Mouse (Mus musculus): ENCODE measurements at regions not wholly inside any gene's neighbourhood (a gene's known extent, or its start where the extent isn't known, plus 50 kb on each side); places are given as distances from the start of the nearest gene placed in this dataset.

DNA sequence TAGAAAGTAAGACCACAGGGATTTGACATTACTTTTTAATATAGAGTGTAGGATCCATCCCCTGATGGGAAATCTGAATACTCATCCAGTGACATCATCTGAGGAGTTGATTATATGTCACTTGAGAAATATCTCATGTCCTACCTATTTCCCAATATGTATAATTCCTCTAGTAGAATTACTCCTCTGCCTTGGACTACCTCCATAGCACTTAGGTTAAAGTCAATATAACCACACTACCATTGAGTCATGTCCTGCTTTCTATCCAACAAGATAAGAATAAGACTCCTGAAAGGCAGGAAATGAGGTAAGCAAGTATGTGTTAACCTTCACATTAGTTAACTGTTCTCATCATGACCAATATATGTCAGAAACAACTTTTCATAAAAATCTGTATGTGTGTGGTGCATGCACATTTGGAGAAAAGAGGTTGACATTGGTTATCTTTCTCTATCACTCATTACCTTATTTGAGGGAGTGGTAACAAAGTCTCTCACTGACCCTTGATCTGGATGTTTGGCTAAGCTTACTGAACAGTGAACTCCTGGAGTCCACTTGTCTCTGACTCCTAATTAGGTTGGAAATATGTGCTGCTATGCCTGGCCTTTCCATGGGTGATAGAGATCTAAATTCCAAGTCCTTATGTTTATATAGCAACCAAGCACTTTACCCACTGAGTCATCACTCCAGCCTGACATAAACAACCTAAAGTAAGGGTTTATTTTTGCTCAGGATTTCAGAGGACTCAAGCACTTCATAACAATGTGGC lies 292.0 kb upstream of the Pitrm1 start:
- DNase-seq (ENCODE audit: low spot score in 2 of 2): no peak

DNA sequence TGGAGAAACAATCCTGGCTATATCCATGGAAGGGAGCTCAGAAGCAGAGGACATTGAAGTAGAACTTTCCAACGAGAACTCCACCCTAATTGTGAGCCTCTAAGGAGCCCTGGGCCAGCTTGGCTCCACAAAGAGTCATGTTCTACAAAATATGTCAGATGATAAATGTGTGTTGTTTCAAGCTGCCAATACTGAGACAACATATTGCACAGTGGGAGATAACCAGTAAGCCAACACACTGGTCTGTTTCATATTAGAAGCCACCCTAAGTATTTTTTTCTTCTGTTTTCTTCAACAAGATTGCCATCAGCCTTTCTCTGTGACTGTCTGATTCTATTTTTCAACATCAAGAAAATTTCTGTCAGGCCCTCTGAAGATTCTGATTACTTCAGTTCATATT lies 289.5 kb upstream of the Pitrm1 start:
- DNase-seq (ENCODE audit: low spot score in 2 of 2): no peak

DNA sequence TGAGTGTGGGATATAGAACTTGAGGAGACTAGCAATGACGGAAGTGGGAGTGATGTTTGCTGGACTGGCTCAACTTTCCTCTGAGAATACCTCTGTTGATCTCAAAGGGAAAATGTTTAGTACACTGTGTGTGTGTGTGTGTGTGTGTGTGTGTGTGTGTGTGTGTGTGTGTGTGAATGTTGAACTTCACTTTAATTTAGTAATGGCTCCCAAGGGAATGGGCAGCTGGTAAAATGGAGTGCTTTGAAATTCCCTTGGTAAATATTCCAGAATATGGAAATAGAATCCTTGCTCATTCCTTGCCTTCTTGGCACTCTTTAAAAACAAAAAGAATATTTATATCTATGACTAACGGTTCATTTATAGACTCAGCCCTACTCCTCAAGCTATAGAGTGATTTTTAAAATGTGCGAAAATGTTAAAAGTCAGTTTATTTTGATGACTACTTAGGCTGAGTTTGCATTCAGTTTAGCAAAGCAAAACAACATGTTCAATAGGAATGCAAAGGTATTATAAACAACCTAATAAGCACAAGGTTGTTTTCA lies 287.6 kb upstream of the Pitrm1 start:
- DNase-seq (ENCODE audit: low spot score in 2 of 2): peak; percentile 8 to 22

DNA sequence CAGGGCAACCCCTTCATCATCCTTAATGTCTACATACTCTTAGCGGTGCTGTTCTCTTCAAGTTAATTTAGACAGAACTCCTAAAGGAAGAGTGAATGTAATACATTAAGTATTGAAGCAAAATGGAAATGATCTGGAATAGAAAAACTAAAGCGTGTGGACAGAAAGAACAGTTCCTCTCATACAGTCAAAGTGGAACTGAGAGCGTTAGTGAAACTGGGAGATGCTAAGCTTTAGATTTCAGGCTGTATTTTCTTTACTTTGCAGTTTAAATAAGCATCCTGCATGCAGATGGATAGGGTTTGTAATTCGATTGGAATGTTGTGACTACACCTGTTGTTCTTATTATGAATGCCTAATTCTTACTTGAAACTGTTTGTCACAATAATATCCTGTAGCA lies 286.5 kb upstream of the Pitrm1 start:
- DNase-seq (ENCODE audit: low spot score in 2 of 2): no peak

DNA sequence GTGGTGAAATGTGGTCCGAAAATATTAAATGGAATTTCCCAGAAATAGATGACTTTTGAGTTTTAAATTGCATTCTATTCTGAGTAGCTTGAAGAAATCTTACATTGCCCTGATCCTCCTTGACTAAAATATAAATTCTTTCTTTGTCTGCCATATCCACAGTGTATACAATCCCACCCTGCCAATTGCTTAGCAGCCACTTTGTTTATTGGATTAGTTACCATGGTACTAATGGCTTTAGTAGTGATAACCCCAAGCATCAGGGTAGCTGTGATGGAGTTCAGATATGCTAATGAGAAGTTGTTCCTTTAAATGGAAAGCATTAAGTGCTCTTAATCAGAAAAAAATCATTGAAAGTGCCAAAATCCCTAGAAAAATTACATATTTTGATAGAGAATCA lies 277.4 kb upstream of the Pitrm1 start:
- no peak for DNase-seq (ENCODE audit: low spot score in 2 of 2)

DNA sequence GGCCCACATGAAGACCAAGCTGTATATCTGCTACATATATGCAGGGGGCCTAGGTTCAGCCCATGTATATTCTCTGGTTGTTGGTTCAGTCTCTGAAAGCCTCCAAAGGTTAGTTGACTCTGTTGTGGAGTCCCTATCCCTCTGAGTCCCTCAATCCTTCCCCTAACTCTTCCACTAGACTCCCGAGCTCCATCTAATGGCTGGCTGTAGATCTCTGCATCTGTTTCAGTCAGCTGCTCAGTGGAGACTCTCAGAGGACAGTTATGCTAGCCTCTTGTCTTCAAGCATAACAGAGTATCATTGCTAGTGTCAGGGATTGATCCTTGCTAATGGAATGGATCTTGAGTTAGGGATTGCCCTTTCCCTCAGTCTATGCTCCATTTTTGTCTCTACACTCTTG lies 275.0 kb upstream of the Pitrm1 start:
- DNase-seq (ENCODE audit: low spot score in 2 of 2): no peak

DNA sequence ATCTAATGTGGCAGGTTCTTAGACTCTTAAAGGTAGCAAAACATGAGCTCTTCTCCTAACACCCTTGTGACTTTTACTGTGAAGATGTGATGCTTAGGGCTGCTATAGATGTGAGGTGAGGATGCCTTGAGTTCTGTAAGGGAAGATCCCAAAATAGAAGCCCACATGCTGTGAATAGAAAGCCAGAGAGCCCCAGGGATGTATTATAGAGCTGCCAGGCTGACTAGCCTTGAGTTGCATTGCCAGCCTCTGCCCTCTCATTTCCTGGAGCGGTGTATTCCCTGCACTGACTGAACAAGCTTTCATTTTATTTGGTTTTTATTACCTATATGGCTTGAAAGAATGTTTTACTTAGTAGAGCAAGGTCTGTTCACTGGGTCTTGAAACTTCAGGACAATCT lies 267.9 kb upstream of the Pitrm1 start:
- no peak for DNase-seq (ENCODE audit: low spot score in 2 of 2)

DNA sequence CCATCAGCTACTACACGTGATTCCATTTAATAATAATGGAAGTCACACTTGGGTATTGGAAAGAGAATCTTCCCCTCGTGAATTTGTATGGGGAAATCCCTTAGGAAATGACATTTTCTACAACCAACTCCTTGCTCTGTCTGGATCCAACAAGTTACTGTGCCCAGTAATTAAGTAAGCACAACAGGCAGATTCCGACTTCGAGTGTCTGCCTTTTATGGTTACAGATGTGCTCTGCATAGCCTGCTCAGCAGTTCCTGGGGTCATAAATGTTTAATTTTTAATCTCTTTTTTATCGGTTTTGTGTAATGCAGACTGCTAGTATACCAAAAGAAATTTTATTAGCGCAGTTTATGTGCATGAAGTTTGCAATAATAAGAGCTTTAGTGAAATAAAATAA lies 259.8 kb upstream of the Pitrm1 start:
- DNase-seq (ENCODE audit: low spot score in 2 of 2): no peak

DNA sequence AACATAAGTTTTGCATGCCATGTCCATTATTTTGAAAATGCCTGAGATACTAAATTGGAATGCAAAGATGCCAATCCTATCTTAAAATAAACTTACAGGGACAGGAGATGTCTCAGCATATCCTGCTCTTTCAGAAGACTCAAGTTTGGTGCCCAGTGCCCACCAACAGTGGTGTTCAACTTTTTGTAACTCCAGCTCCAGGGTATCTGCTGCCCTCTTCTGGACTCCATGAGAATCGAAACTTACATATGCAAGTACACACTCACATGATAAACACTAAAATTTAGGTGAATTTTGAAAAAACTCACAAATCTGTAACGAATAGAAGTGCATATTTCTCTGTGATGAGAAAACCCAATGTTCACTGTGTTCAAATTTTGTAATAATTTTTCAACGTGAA lies 255.9 kb upstream of the Pitrm1 start:
- no peak for DNase-seq (ENCODE audit: low spot score in 2 of 2)

DNA sequence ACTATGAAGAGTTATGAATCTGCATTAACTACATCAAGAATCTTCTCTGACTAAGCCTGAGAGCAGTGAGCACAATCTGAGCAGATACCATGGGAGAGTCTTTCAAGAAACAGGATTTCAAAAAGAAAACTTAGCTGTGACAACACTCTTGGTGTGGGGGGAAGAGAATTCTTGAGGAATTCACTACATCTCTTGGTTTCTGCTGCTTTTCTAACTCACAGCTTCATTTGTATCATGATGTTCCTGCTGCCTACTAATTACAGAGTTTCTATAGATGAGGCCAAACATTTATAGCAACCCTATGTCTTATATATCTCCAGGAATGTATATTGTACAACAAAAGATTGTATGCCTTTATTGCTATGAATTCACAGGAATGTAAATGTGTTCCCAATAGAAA lies 242.2 kb upstream of the Pitrm1 start:
- DNase-seq (ENCODE audit: low spot score in 2 of 2): no peak

DNA sequence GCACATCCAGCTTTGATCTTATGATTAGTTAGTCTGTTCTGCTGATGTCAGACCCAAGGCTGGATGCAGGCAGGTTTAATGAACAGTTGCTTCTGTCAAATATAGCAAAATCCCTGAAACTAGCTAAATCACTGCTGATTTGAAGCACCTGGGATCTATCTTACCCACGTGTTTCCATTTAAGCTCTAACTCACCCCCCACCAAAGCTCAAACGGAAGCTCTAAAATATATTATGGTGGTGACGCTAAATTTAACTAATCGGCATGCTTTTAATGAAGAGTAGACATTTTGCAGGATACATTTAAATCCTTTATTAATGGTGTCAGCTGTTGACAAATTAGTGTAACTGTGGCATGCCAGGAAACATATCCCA lies 241.3 kb upstream of the Pitrm1 start:
- DNase-seq (ENCODE audit: low spot score in 2 of 2): no peak

DNA sequence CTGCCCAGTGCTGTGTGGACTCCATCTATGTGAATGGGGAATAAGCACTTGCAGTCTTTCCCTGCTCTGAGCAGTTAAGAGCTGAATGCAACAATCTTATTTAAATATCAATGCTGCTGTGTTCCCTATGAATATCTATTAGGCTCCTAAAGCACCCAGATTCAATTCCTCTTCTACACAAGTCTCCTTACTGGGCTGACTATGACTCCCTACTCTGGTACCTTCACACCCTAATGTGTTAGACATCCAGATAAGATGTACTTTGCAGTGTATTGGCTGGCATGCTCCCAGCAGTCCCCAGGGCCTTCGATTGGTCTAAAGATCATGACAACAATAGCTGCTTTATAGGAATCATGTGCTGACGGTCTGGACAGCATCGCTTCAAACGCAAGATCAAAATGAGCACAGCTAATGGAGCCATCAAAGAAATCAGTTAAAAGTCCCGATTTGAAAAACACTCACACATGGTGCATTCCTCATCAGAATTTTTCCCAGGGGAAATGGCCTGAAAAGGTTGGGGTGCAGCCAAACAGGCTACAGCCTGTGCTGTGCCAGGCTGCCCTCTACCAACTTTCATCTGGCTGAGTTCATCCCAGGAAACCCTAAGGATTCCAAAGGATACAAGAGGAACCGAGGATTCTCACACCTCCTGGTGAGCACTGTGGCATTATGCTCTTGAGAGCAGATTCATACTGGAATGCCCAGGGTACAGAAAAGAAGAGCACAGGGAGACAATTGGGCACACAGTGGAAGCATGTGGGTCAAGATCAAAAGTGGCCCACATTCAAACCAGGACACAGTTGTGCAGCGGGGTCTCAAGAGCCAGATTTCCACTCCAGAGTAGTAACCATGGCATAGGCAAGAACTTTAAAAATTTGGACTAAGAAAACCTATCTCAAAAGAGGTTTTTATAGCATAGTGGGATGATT lies 240.7 kb upstream of the Pitrm1 start:
- DNase-seq (ENCODE audit: low spot score in 2 of 2): no peak

DNA sequence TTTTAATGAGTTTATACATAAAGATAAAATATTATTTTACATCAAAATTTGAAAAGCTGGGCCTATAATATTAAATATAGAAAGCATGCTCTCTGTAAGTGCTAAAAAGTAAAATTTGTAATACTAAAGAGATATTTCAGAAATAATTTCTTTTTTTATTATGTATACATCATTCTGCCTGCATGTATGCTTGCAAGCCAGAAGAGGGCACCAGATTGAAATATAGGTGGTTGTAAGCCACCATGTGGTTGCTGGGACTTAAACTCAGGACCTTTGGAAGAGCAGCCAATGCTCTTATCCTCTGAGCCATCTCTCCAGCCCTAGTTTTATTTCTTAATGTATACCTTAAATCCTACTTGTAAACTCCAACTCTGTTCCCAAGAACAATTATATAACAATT lies 231.7 kb upstream of the Pitrm1 start:
- no peak for DNase-seq (ENCODE audit: low spot score in 2 of 2)

DNA sequence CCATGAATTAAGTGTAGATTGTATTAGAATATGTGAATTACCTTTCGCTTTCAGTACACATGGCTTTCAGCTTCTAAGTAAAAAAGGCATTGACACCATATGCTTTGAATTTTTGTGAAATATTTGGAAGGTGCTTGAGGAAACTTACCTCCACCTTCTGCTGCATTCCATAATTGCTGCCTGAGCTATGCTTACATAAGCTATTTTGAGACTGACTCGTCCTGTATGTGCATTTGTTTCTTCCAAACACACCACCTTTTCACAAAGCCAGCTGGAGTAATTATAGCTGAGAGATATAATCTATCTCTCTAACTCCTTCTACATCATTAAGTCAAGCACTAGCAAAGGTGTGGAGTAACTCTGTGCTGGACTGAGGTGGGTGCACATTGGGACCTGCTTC lies 224.0 kb upstream of the Pitrm1 start:
- no peak for DNase-seq (ENCODE audit: low spot score in 2 of 2)

DNA sequence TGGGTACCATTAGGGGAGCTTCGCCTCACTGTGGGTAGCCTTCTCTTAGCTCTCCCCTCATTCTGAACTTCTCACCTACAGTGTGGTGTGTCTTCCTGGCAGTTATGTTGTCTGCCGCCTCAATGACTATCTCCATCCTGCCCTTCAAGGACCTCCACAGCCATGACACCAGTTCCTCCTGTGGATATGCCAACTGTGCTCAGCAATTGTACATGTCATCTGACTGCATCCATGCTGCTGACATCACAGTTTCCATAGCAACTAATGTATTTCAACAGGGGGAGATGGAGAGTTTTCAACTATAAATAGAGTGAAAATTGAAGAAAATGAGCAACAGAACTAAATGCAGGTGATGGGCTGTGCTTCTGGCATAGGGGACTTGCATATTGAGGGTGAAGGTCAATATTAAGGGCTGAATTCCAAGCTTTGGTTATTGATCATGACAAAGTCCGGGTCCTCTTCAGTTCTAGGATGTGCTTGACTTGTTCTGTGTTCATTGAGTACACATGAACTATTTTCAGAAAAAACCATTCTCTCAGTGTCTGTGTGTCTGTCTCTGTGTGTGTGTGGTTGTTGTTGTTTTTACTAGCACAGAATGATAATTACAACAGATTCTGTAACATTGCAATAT lies 217.5 kb upstream of the Pitrm1 start:
- DNase-seq (ENCODE audit: low spot score in 2 of 2): no peak

DNA sequence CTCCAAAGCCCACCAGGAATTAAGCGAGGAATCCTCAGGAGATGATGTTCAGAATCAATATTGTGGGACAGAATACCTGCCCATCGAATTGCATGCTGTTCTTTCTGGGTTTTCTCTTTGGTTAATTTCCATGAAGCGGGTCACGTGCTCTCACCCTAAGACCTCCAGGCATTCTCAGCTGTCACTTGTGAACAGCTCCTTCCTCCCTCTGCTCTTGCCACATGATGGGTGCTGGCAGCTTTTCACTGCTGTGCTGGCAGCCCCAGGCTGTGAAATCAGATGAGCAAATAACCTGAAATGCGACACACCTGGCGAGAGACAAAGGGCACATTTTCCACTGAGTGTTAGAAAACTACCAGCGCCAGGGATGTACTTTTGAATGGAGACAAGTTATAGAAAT lies 207.8 kb upstream of the Pitrm1 start:
- no peak for DNase-seq (ENCODE audit: low spot score in 2 of 2)

DNA sequence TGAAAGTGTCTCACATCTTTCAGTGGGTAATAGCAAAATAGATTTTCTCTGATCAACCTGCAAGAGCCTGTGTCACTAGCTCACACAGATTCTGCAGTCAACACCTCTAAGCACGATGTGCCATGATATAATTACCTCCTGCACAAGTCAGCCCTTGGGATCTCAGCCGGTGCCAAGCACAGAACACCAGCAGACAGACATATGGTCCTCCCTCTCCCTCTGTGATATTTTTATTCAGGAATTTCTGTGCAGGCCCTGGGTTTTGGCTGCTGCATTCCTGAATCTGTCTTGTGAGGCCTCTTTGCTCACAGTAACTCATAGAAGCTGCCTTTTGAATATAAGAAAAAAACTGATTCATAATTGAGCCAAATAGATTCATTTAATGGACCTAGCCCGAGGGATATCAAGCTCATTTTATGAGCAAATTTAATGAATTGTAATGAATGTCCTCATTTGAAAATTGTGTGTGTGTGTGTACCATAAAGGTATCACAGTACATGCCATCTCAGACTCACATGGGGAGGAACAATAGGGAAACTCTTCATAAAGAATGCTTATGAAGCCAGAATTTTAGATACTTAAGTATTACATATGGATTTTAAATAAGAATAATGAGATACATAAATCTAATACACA lies 206.7 kb upstream of the Pitrm1 start:
- peak; percentile 68 to 71 for DNase-seq (ENCODE audit: low spot score in 2 of 2)

DNA sequence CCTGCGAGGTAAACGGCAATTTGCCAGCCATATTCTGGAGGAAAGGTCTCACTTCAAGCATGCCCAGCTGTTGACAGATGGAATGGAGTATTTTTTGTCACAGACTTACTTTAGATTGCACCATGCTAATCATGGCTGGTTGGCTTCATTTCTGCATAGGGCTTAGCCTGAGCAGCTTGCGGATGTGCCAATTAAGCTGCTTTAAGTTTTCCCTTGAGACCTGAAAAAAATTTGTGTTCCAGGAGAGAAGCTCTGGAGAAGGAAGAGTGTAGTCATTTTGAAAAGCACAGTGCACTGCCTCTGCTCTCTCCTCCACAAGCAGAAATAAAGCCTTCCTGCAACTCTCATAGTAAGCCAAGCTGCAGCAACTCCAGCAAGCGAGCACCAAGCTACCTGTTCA lies 182.8 kb upstream of the Pitrm1 start:
- peak; percentile 31 to 40 for DNase-seq (ENCODE audit: low spot score in 2 of 2)

DNA sequence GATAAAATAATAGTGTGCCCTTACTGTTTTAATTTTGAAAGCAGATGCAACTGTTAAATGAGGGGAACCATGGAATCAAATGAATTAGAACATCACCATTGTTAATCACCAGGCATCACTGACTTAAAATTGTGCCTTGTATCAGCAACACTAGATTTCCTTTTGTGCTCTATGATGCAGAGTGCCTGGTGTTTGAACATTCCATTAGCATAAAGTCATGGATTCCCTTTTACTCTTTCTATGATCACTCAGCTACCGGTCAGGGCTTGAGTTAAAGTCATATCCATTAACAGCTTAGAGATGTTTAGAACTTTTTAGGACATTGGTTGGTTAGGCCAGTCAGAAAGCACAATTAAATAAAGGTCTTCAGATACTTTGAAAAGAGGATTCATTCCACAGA lies 180.3 kb upstream of the Pitrm1 start:
- no peak for DNase-seq (ENCODE audit: low spot score in 2 of 2)

DNA sequence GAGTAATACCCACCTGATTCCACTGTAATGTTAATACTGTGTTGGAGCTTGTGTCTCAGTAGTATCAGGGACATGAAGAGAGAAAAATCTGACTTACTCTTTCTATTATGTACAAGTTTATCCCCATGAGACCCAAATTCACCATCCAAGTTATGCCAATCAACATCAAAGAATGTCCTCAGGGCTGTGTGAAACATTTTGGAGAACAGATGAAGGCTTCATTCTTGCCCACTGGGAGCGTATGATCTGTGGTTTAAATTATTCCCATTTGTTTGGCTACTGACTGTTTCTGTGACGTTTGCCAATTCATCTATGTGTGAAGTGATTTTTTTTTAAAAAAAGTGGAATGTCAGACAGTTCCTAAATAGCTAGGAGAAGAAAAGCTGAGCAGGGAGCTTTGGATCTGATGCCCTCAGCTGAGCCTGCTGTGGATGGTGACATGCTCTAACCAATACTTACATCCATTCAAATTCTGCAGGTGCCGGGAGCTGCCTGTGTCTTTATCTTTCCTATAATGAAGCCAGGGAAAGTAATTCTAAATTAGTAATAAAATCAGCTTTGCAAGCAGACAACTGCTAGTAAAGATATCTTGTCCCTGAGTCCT lies 173.3 kb upstream of the Pitrm1 start:
- DNase-seq (ENCODE audit: low spot score in 2 of 2): no peak

DNA sequence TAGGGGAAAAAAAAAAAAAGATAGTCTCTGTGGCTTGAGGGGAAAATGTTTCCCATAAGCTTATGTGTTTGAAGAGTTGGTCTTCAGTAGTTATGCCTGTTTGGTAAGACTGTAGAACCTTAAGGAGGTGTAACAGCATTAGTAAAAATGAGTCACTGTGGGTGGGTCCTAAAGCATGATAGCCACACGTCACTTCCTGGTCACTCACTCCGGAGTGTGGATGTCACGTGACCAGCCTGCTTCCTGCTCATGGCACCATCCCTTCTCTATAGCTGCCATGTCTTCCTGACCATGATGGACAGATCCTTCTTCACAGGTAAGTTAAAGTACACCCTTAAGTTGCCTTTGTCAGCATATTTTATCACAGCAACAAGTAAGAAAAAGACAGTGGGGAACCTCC lies 170.0 kb upstream of the Pitrm1 start:
- DNase-seq (ENCODE audit: low spot score in 2 of 2): no peak

Measured in right cerebral cortex, adult 2 months (tissue).